Mouse (Mus musculus) kidney, postnatal 25 days (tissue): ENCODE measurements around the gene Slc44a5.
A peak's percentile ranks its signal among the peaks of the same experiment; 100 is the strongest.
"Not testable (repeated sequence)": the region's sequence is repeated elsewhere in the genome, so short reads cannot be mapped to it uniquely, and the experiment has no call there.

Source experiments
- DNase-seq, 2 experiments: peaks; one replicate each; pipeline ENCODE4 v3.0.0; 2021; ENCODE audit warnings: mixed read lengths in 2 of 2

The Slc44a5 gene

DNA sequence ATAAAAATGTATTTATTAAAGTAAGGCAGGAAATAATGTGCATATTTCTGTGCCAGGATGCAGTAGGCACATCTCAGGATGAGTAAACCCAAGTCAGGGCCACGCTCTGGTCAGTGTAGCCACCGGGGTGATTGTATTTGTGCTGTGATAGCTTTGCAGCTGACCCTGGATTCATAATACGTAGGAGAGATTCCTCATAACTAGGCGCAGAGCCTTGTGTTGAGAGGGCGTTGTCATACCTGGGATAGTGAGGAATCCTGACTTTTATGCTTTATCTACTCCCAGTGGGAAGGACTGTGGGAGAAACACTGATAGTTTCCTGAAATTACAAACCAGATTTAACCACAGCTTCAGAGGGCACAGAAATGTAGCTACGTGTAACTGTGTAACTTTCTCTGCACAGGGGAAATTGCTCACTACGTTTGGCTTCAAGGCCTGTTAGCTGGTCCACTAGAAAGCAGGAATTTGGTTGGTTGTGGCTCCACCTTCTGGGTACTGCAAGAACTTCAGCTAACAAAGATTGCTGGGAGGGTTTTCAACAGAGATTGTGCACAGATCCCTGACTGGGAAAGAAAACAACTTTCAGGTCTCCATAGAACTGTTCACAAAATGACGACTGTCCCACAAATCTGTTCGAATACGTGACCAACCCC is 253.0 kb downstream of the Slc44a5 start:
- DNase-seq = peak; percentile 42 to 65

DNA sequence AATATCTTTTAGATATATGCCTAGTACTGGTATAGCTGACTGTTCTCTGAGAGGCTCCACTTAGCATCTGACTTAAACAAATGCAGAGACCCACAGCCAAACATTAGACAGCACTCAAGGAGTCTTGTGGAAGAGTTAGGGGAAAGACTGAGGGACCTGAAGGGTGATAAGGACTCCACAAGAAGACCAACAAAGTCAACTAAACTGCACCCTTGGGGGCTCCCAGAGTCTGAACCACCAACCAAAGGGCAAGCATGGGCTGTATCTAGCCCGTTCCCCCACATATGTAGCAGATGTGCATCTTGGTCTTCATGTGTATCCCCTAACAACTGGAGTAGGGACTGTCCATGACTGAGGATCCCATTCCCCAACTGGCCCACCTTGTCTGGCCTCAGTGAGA is 271.7 kb downstream of the Slc44a5 start:
- no peak for DNase-seq

DNA sequence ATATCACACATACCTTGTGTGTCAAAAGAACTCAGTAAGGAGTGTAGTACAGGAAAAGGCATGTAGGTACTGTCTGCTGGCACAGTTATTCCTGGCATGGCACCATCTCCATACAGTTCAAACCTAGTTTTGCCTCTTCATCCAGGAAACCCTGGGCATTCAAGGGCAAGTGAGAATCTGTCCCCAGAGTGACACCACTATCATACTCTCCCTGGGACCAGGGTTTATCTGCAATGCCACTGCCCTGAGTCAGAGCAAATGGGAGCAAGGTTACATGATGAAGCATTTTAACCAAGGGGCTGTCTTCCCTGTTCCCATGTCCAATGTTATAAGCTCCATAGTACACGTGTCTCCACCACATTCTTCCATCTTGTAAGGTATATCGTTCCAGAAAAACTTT is 278.2 kb downstream of the Slc44a5 start:
- no peak for DNase-seq

DNA sequence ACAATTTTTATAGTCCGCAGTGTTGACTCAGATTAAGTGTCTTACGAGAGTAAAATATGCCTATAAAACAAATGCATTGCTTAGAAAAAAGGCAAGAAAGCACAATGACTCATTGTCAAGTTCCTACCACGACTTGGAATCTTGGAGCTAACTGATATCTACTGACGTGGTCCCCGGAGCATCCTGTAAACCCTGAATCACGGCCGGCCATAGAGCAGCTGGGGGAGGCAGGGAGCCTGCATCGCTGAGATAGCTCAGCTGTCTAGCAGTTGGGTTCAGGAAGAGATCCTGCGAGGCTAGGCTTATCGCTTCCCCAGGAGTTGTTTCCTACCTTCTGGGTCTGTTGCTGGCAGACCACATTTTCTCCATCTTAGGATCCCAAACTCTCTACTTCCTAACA is 279.0 kb downstream of the Slc44a5 start:
- DNase-seq = no peak

DNA sequence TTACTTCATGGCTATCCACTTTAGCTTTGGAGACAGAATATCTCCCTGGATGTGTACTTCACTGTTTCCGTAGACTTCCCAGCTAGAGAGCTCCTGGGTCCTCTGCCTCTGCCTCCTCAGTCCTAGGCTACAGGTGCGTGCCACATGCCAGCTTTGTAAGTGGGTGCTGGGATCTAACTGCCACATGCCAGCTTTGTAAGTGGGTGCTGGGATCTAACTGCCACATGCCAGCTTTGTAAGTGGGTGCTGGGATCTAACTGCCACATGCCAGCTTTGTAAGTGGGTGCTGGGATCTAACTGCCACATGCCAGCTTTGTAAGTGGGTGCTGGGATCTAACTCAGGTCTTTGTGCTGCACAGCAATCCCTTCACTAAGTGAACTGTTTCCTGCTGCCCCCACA is 281.0 kb downstream of the Slc44a5 start:
- not testable (repeated sequence) for DNase-seq

DNA sequence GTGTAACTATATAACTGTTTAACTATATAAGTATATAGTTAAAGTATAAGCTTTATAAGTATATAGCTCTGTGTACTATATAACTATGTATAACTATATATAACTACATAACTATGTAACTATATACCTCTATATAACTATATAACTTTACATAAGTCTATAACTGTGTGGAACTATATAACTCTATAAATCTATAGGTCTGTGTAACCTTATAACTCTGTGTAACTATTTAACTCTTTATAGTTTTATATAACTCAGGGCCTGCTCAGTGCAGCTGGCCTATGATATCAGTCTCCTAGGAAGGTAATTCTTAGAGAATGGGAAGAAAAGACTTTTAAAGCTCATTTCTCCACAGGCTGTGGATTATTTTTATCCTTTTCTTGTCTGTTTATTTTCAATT is 284.1 kb downstream of the Slc44a5 start:
- no peak for DNase-seq

DNA sequence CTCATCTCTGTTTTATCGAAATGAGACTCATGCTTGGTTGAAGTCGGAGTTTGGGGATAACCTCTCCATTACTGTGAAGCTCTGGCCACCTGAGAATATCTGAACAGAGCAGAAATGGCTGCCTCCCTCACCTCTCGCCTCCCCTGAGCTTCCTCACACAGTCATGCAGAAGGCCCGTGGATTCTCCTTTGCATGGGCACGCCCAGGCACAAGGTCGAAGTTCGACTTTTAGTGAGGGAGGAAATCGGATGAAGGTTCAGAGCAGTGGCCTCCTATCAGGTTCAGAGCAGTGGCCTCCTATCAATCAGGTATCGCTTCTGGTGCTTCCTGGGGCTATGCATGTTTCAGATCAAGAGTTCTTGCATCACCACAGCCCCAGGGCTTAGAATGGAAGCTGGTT is 295.1 kb downstream of the Slc44a5 start:
- DNase-seq = no peak

DNA sequence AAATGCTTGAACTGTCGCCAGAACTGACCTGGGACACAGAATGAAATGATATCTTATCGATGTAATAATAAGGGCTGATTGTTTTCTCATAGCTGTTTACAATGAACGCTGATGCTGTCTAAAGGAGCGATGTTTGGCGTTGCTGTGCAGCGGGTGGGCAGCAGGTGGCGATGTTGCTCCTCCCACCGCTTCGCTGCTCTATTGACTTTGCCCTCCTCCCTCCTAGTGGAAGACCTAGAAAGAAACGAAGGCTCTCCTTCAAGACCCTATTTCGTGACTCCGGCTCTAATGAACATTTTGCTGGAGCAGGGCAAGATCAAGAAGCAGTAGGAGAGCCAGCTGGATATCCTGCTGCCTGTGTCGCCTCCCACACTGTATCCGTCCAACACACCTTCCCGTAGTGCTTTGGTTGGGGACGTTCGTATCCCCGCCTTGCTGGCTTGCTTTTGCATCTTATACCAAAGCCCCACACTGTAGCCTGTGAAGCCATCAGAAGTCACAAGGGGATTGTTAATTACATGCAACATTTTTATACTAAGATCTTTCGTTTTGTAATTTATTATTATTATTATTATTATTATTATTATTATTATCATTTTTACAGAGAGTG is 296.6 kb downstream of the Slc44a5 start:
- peak; percentile 60 to 77 for DNase-seq

DNA sequence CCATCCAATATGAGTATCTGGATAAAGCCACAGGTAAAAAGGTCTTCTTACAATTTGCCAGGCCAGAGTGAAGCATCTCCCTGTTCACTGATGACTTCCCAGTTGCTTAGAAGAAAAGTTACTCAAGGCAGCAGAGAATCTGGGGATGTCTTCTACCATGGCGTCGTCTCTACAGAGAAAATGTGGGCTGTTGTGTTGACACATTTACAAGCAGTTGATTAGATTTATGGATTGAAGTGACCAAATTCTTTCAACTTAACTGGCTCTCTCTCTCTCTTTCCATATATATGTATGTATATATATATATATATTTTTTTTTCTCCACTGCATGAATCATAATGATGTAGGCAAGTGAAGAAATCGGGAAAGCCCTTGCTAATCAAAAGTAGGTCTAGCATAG is 301.4 kb downstream of the Slc44a5 start:
- DNase-seq = no peak

DNA sequence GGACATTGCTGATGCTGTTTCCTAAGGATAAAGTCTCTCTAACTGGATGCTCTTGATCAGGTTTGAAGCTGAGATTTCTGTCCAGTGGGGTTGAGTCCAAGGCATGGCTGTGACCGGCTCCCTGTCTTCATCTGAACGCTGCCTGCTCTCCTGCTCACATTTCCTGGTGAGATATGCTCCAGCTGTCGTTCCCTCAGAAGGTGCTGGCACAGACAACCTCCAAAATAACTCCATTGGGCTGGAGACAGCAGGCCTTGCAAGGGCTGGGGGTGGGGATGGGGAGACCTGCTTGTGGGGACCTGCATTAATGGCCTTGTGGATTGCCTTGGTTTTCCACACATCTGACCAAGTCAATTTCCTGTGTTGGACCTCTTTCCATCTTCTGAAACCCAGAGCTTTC is 311.0 kb downstream of the Slc44a5 start:
- DNase-seq = no peak

DNA sequence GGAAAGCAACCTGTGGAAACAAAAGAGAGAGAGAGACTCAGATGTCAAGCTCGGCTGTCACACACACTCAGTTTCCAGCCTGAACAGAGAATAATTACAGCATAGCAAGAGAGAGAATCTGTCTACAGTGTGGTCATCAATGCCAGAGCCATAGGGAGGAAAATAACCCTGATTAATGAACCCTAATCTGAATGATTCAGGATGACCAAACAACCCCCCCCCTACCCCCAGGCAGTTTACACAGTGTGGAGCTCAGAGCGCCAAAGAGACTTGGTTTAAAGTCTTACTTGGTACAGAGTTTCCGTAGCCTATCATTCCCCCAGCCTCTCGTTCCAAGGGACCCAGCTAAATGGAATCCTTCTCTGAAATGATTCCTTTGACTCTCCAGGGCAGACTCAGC is 312.1 kb downstream of the Slc44a5 start:
- DNase-seq = no peak

DNA sequence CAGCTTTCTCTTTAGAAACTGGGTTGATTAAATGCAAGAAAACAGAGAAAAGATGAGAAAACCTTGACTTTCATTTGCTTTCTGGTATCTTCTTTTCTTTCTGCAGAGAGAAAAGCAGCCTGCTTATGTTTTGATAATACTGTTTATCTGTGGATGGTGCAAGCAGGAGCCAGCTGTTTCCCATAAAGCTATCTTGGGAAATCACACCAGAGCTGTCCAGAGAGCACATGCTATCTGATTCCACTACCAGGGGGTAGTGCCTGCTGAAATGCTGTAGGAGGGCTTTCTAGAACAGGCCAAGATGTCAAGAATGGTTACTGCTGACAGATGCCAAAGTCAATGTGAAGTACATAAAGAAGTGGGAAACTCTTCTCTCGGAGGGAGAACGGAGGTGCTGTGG is 314.0 kb downstream of the Slc44a5 start:
- no peak for DNase-seq

DNA sequence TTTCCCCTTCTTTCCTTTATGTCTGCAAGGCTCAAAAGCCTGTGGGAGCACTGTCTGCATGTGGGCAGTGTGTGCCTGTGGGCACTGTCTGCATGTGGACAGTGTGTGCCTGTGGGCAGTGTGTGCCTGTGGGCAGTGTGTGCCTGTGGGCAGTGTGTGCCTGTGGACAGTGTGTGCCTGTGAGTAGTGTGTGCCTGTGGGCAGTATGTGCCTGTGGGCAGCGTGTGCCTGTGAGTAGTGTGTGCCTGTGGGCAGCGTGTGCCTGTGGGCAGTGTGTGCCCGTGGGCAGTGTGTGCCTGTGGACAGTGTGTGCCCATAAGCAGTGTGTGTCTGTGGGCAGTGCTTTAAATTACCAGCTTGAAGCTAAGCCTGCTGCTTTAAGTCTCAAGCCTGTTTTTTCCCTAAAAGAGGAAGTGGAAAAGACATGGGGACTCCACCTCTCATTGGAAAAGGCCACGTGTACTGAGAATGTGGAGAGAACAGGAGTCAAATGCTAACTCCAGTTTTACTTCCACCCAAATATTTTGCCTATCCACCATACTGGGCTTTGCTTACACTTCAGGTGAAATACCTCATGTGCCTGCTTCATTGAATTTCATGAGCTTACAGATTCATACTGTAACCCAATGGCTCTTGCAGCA is 315.3 kb downstream of the Slc44a5 start:
- DNase-seq = no peak

DNA sequence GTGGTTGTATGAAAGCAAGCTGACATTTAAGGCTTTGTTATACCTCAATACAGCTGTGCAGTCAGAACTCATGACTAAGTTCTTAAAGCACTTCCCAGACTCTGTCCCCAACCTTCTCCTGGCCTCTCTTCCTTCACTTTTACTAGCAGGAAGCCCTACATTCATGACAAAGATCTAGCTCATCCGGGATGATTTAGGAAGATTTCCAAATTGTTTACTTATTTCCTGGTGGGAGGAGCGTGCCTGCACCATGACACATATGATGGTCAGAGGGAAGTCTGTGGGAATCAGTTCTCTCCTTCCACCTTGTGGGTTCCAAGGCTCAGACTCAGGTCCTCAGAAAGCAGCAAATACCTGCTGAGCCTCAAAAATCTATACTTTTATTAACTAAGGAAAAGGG is 317.1 kb downstream of the Slc44a5 start:
- no peak for DNase-seq

DNA sequence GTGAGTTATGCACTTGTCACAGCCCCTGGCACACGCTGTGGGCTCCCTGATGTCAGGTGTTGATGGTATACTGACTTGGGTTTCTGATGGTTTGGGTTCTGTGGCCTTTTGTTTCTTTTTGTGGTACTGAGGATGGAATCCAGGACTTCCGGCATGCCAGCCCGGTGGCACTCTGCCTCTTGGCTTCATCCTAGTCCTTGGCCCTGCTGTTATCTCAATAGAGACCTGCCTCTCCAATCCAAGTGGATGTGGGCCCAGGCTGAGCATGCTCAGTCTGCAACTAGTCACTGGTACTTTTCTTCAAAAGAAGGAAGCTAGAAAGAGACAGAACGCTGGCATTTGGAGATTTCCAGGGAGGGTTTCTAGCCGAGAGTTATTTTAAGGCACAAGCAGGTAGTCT is 318.9 kb downstream of the Slc44a5 start:
- no peak for DNase-seq

DNA sequence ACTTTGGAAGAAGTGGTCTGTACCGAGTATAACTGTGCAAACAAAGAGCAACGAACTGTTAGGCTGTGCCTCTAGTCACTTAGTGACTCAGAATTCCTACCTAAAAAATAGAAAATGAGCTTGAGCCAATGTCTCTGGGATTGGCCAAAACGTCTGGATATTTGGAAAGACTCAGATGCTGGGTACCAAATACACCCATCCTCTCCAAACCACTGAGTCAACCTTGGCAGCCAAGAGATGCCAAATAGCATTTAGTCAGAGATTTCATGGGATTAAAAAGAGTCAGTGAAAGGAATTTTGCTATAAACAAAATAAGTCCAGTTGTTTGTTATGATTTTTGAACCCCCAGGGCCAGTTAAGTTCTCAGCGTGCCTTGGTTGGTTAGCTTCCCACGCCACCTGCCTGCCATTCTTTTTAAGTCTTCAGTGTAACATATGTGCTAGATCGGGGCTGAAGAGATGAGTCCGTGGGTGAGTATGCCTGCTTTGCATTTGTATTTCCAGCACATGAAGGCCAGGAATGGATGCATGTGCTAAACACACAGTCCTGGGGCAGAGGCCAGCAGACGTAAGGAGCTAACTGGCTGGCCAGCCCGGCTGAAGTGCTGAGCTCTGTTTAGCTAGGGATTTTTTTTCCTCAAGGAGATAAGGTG is 320.7 kb downstream of the Slc44a5 start:
- no peak for DNase-seq

DNA sequence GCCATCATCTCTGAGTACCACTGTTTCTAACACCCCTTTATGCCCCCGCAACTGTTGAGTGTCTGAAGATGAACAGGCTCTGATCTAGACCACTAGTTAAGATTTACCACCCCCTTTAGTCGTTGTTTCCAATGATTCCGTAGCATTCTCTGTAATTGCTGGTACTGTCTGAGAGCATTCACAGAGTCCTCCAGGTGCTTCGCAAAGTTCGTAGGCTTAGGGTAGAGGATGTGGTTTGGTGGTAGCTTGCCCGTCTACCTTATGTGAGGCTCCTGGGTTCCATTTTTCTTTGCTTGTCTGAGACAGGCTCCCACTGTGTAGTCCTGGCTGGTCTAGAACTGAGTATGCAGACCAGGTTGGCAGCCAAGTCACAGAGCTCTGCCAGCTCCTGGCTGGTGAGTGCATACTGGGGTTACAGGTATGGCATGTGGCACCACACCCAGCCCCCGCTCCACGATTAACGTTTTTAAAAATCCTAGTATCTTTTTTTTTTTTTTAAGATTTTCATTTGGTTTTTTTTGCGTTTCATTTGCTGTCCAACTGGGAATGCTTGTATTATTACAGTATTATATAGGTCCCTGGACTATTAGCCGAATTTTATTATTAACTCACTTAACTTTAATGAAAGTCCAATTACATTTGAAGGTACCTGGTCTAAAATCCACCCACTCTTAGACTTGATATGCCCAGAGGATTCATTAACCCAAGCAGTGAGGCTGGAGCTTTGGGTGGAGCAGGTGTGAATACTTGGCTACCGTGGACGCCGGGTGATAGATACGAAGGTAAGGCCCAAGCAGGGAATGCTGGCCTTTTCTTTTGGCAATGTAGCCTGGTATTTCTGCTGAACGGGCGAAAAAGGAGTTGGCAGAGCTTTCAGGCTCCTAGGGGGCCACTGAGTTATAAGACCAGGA is 321.9 kb downstream of the Slc44a5 start:
- no peak for DNase-seq

DNA sequence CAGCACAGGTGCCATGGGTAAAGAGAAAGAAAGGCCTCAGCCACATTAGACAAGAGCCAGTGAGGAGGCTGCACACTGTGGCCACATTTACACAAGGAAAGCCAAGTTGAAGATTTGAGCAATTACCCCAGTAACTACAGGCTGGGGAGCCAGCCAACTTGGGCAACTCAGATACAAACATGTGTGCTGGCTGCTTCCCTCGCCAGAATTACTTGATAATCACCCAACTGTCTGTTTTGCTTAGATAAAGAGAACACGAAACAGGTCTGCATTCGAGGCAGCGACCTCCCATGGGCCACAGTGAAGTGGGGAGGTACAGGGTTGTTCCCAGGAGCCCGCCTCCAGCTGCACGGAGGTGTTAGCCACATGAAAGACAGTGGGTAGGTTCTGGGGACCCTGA is 324.3 kb downstream of the Slc44a5 start:
- DNase-seq = no peak

DNA sequence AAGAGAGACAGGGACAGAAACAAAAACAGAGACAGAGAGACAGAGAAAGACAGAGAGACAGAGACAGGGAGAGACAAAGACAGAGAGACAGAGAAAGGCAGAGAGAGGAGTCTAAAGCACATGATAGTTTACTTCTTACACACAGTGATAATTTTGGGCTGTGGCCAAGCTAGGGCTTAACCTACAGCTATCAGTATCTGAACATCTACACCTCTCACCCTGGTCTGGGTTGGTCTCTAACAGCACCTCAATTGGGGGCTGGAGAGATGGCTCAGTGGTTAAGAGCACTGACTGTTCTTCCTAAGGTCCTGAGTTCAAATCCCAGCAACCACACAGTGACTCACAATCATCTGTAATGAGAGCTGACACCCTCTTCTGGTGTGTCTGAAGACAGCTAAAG is 325.3 kb downstream of the Slc44a5 start:
- DNase-seq = no peak

DNA sequence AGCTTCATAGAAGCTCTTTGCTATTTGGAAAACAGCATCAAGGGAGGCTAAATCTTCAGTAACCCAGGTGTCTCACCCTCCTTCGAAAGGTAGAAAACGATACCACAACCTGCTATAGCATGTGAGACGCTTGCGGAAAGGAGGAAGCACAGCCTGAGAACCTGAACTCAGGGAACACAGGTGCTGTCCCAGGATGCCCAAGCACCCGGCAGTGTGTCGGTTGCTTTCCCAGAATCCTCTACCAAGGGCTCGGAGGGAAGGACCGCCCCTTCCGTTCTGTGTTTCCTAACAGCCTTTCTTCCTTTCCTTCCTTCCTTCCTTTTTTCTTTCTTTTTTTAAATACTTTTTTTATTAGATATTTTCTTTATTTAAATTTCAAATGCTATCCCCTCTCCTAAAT is 326.8 kb downstream of the Slc44a5 start:
- DNase-seq = no peak

DNA sequence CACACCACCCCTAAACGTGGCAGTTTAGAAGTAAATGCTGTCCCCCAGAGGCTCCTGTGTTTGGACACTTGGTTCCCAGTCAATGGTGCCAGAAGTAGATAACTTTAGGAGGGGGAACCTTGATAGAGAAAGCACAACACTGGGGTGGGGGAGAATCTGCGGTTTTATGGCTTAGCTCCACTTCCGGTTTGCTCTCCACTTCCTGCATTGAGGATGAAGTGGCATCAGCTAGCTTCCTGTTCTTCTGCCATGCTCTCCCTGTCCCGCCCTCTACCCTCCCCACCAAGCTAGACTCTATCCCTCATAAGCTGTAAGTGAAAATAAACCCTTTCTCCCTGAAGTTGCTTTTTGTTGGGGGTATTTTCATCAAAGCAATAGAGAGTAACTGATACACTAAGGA is 327.9 kb downstream of the Slc44a5 start:
- no peak for DNase-seq

DNA sequence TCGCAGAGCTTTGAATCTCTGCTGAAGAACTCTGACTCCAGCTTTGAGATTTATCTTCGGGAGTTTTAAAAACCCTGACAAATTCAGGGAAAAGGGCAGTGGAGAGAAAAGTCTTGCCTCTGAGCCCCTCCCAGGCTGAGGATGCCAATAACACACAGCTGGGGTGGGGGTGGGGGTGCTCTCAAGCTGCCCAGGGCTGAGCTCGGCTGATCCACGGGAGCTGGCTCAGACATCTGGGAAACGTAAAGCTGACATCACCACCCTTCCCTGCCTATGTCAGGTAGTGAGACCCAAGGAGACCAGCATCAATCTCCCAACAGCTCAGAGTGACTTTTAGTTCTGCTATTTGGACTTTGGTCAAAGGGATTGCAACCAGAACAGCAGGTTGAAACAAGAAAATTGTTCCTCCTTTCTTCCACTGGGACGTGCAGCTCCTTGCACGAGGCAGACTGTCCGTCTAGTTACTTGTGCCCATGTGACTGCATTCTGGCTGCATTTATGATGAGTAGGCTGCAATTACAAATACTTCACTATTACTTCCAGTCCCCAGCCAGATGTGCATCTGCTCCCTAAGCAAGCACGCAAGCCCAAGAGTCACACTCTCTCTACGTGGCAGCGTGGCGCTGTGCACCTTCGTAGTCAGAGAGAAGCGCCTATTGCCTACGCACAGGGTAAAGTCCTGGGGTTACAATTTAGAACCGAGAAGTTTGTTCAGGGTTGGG is 332.1 kb downstream of the Slc44a5 start:
- no peak for DNase-seq
